Mouse (Mus musculus): Measurements from ENCODE around the gene Sept1. TPM values are rescaled to one million over a fixed set of nuclear protein-coding genes. Genes with fewer than 3 reads are reported as not detected.

Gene Sept1
- polyA plus RNA-seq (2012; rRNA removed): 24.1 and 38.4 TPM in 2 replicates

DNA sequence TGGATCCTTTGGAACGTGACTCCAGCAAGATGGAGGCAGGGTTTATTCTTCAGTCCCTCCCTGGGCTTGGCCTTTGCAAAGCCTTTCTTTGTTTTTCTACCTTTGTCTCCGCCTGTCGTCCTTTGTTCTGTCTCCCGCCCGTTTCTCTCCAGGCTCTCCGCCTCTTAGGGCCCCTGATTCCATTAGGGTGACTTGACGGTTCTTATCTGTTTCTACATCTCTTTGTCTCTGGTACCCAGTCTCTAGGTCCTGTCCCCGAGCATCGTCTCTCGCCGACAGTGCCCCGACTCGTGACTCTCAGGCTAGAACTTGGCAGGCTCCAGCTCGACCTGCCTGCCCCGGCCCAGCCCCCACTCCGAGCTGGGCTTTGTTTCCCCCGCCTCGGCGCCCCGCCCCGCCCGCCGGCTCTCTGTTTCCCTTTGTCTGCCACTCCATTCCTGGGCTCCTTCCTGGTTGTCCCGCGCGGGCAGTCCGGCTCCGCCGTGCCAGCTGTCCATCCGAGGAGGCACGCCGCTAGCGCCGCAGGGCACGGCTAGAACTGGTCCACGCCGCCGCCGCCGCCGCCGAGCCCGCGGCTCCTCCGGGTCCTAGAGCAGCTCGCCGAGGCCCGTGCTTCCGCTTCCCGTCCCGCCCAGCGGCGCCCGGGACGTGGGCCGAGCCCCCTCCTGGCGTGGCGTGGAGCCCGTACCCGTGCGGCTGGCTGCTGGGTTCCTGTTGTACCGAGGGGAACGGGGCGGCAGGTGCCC lies at the start of gene Sept1, which contains the start of gene Zfp553:
Sept1 (minus strand) TSS at position 509 of the 746 bp plus-strand sequence.
Zfp553 (plus strand) TSS at position 440 of the 746 bp plus-strand sequence.
- DNase-seq: peak; percentile 92

GRCm38 (mm10) chr7:127282190-127282589 lies 49.3 kb upstream of the Sept1 start:
- no peak for TF ChIP-seq POLR2A (IDR thresholded peaks at IDR 0.05; ENCODE audit: low read depth, low read length)
- TF ChIP-seq CTCF (conservative IDR thresholded peaks at IDR 0.05; ENCODE audit: insufficient read depth, insufficient read length, low read depth, low read length): no peak
- Histone ChIP-seq H3K27ac (ENCODE audit: insufficient read depth, low read depth, low read length) (no peak overlapping the region), H3K36me3 (ENCODE audit: control insufficient read depth, insufficient read depth, low read length) (no peaks in the 10 kb centered on the region), H3K4me3 (ENCODE audit: insufficient read depth, low read depth, low read length) (no peak overlapping the region), H3K4me1 (ENCODE audit: control insufficient read depth, insufficient read depth, low read length) (peaks cover 9% of the 10 kb centered on the region; the same call in 1 of the 2 replicates), H3K27me3 (replicated peaks; ENCODE audit: control insufficient read depth, insufficient read depth, low read length) (no peaks in the 10 kb centered on the region)
- no peak for DNase-seq
- 68% methylated on average over 2 of the region's 2 CpGs for WGBS

More for the DNA sequence above, at the start of gene Sept1, which contains the start of gene Zfp553:
- no peaks in the 10 kb centered on the region for H3K27me3 ChIP-seq (replicated peaks; ENCODE audit: control insufficient read depth, insufficient read depth, low read length)
- peaks cover 5% of the 10 kb centered on the region for H3K36me3 ChIP-seq (ENCODE audit: control insufficient read depth, insufficient read depth, low read length)
- H3K4me1 ChIP-seq (ENCODE audit: control insufficient read depth, insufficient read depth, low read length): peaks cover 9% of the 10 kb centered on the region
- TF ChIP-seq POLR2A (IDR thresholded peaks at IDR 0.05; ENCODE audit: low read depth, low read length): peak; percentile 43
- TF ChIP-seq CTCF (conservative IDR thresholded peaks at IDR 0.05; ENCODE audit: insufficient read depth, insufficient read length, low read depth, low read length): no peak
- under 1% methylated on average over 64 of the region's 64 CpGs for WGBS
- peak within 1 kb of the TSS; percentile 62 for H3K27ac ChIP-seq (ENCODE audit: insufficient read depth, low read depth, low read length)
- peak within 1 kb of the TSS; percentile 96 for H3K4me3 ChIP-seq (ENCODE audit: insufficient read depth, low read depth, low read length)

GRCm38 (mm10) chr7:127281114-127281513 lies 48.2 kb upstream of the Sept1 start:
- TF ChIP-seq POLR2A (IDR thresholded peaks at IDR 0.05; ENCODE audit: low read depth, low read length) (no peak), CTCF (conservative IDR thresholded peaks at IDR 0.05; ENCODE audit: insufficient read depth, insufficient read length, low read depth, low read length) (no peak)
- WGBS: 58% methylated on average over 4 of the region's 4 CpGs

GRCm38 (mm10) chr7:127280092-127280491 lies 47.2 kb upstream of the Sept1 start:
- DNase-seq: no peak
- Histone ChIP-seq H3K4me1 (ENCODE audit: control insufficient read depth, insufficient read depth, low read length) (peaks cover 18% of the 10 kb centered on the region), H3K4me3 (ENCODE audit: insufficient read depth, low read depth, low read length) (no peak overlapping the region), H3K36me3 (ENCODE audit: control insufficient read depth, insufficient read depth, low read length) (no peaks in the 10 kb centered on the region), H3K27ac (ENCODE audit: insufficient read depth, low read depth, low read length) (no peak overlapping the region), H3K27me3 (replicated peaks; ENCODE audit: control insufficient read depth, insufficient read depth, low read length) (no peaks in the 10 kb centered on the region)
- no peak for TF ChIP-seq POLR2A (IDR thresholded peaks at IDR 0.05; ENCODE audit: low read depth, low read length)
- no peak for TF ChIP-seq CTCF (conservative IDR thresholded peaks at IDR 0.05; ENCODE audit: insufficient read depth, insufficient read length, low read depth, low read length)
- 69% methylated on average over 3 of the region's 3 CpGs for WGBS

More at GRCm38 (mm10) chr7:127281114-127281513, 48.2 kb upstream of the Sept1 start:
- H3K4me3 ChIP-seq (ENCODE audit: insufficient read depth, low read depth, low read length): no peak overlapping the region
- no peak overlapping the region for H3K27ac ChIP-seq (ENCODE audit: insufficient read depth, low read depth, low read length)
- DNase-seq: no peak
- no peaks in the 10 kb centered on the region for H3K27me3 ChIP-seq (replicated peaks; ENCODE audit: control insufficient read depth, insufficient read depth, low read length)
- H3K36me3 ChIP-seq (ENCODE audit: control insufficient read depth, insufficient read depth, low read length): no peaks in the 10 kb centered on the region
- peaks cover 17% of the 10 kb centered on the region for H3K4me1 ChIP-seq (ENCODE audit: control insufficient read depth, insufficient read depth, low read length)

- WGBS: 15% methylated on average over 8 of the region's 8 CpGs
These were observed 45.4 kb upstream of the Sept1 start for GRCm38 (mm10) chr7:127278311-127278710.

GRCm38 (mm10) chr7:127276519-127276961 lies 43.6 kb upstream of the Sept1 start:
- WGBS: 31% methylated on average over 5 of the region's 5 CpGs
- Histone ChIP-seq H3K4me3 (ENCODE audit: insufficient read depth, low read depth, low read length) (no peak overlapping the region), H3K4me1 (ENCODE audit: control insufficient read depth, insufficient read depth, low read length) (peaks cover 18% of the 10 kb centered on the region), H3K36me3 (ENCODE audit: control insufficient read depth, insufficient read depth, low read length) (peaks cover 1% of the 10 kb centered on the region; the same call in 1 of the 2 replicates), H3K27ac (ENCODE audit: insufficient read depth, low read depth, low read length) (peak overlapping the region; percentile 99), H3K27me3 (replicated peaks; ENCODE audit: control insufficient read depth, insufficient read depth, low read length) (no peaks in the 10 kb centered on the region)
- peak; percentile 93 for DNase-seq
- TF ChIP-seq POLR2A (IDR thresholded peaks at IDR 0.05; ENCODE audit: low read depth, low read length): no peak
- no peak for TF ChIP-seq CTCF (conservative IDR thresholded peaks at IDR 0.05; ENCODE audit: insufficient read depth, insufficient read length, low read depth, low read length)

More at GRCm38 (mm10) chr7:127278311-127278710, 45.4 kb upstream of the Sept1 start:
- Histone ChIP-seq H3K36me3 (ENCODE audit: control insufficient read depth, insufficient read depth, low read length) (no peaks in the 10 kb centered on the region), H3K27me3 (replicated peaks; ENCODE audit: control insufficient read depth, insufficient read depth, low read length) (no peaks in the 10 kb centered on the region), H3K27ac (ENCODE audit: insufficient read depth, low read depth, low read length) (no peak overlapping the region), H3K4me3 (ENCODE audit: insufficient read depth, low read depth, low read length) (no peak overlapping the region), H3K4me1 (ENCODE audit: control insufficient read depth, insufficient read depth, low read length) (peaks cover 18% of the 10 kb centered on the region)
- DNase-seq: peak; percentile 82
- peak; percentile 94 for TF ChIP-seq CTCF (conservative IDR thresholded peaks at IDR 0.05; ENCODE audit: insufficient read depth, insufficient read length, low read depth, low read length)
- TF ChIP-seq POLR2A (IDR thresholded peaks at IDR 0.05; ENCODE audit: low read depth, low read length): no peak

Measured in kidney, adult 2 months (tissue).